Mouse (Mus musculus): Measurements from ENCODE around the gene Pipox.

DNA sequence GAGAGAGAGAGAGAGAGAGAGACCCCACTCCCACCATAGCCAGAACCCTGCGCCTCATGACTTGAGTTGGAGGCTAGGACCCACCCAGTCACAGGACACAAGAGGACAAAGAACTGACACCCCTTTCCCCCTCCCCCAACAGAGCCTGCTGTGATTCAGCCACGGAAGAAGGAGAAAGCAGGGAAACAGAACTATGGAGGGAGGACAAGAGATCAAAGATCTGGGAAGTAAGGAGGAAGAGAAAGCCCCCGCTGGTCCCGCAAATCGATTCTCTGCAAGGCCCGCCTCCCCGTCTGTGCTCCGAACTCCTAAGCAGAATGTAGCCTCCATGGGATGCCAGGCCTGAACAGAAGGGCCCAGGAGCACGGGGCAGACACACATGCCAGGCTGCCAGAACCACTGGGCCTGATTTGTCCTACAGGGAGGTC lies 12.9 kb upstream of the Pipox start:
- TF ChIP-seq POLR2A (IDR thresholded peaks at IDR 0.05; ENCODE audit: extremely low read depth, insufficient read depth, low read length) (no peak), CTCF (IDR thresholded peaks at IDR 0.05; ENCODE audit: extremely low read depth, insufficient read depth, low read length) (no peak)
